Mouse (Mus musculus) CH12.LX (cell line): ENCODE data around the gene Lbx2. TPM values are rescaled to one million over a fixed set of nuclear protein-coding genes. Genes with fewer than 3 reads are reported as not detected.

ENCODE experiments used
- DNase-seq: peaks from one replicate; pipeline ENCODE4 v3.0.0-alpha.2; 2013; ENCODE audit errors: extremely low read depth
- H3K27ac ChIP-seq: 2 replicates; pipeline ENCODE4 v1.5.1; 2012; ENCODE audit warnings: low read depth, mild to moderate bottlenecking, control low read depth, moderate library complexity; ENCODE audit not compliant: insufficient read depth
- H3K27me3 ChIP-seq: replicated peaks from 2 replicates; pipeline ENCODE3; 2012; ENCODE audit warnings: inconsistent platforms
- H3K36me3 ChIP-seq, 2 experiments: replicated peaks in 1 of 2; 2 replicates each; pipeline versions ENCODE3 to v1.6.1; 2012; ENCODE audit warnings: inconsistent platforms in 1 of 2, low read length in 1 of 2, mild to moderate bottlenecking in 1 of 2, mixed read lengths in 1 of 2, moderate library complexity in 1 of 2; ENCODE audit not compliant: control insufficient read depth in 1 of 2, insufficient read depth in 1 of 2
- H3K4me1 ChIP-seq, 2 experiments: 2 replicates each; pipeline ENCODE4 v1.6.1; 2012; ENCODE audit warnings: inconsistent platforms in 1 of 2, moderate library complexity in 1 of 2; ENCODE audit not compliant: insufficient read depth in 2 of 2, control insufficient read depth in 1 of 2
- H3K4me2 ChIP-seq: 2 replicates; pipeline ENCODE4 v1.6.1; 2012; ENCODE audit warnings: low read depth, mild to moderate bottlenecking, control low read depth; ENCODE audit not compliant: poor library complexity, insufficient read depth, severe bottlenecking
- H3K4me3 ChIP-seq, 3 experiments: fragments of 150-350 bp in 1 of 3; sonication (generic) in 1 of 3; replicated peaks in 1 of 3; 2 replicates each; pipeline versions ENCODE3 to v1.5.1; 2011 to 2012; ENCODE audit warnings: low read depth in 2 of 3, low read length in 2 of 3, mild to moderate bottlenecking in 2 of 3, moderate library complexity in 2 of 3, control low read depth in 1 of 3, improper control_type of control experiment in 1 of 3, inconsistent platforms in 1 of 3, mixed read lengths in 1 of 3; ENCODE audit not compliant: poor library complexity in 1 of 3
- H3K79me2 ChIP-seq: replicated peaks from 2 replicates; pipeline ENCODE4 v1.6.1; 2012; ENCODE audit warnings: mild to moderate bottlenecking, moderate library complexity; ENCODE audit not compliant: control insufficient read depth, poor library complexity, insufficient read depth, severe bottlenecking; ENCODE audit errors: extremely low read depth
- H3K9ac ChIP-seq: 2 replicates; pipeline ENCODE4 v1.6.1; 2012; ENCODE audit warnings: low read depth, mild to moderate bottlenecking, control low read depth, moderate library complexity; ENCODE audit not compliant: insufficient read depth
- H3K9me3 ChIP-seq: replicated peaks from 2 replicates; pipeline ENCODE3; 2012; ENCODE audit warnings: low read length, inconsistent platforms, mixed read lengths
- BHLHE40 ChIP-seq: IDR thresholded peaks from 2 replicates; pipeline ENCODE4 v1.6.1; 2011; ENCODE audit warnings: mild to moderate bottlenecking, low read depth, low read length, improper control_type of control experiment
- CHD1 ChIP-seq: IDR thresholded peaks from 2 replicates; pipeline ENCODE4 v1.6.1; 2012; ENCODE audit warnings: low read depth, low read length, improper control_type of control experiment, inconsistent platforms
- ETS1 ChIP-seq: conservative IDR thresholded peaks from 2 replicates; pipeline ENCODE4 v1.6.1; 2012; ENCODE audit warnings: low read depth, mild to moderate bottlenecking, inconsistent platforms, low read length, improper control_type of control experiment, moderate library complexity
- HCFC1 ChIP-seq: IDR thresholded peaks from 2 replicates; pipeline ENCODE4 v1.6.1; 2012; ENCODE audit warnings: low read depth, mild to moderate bottlenecking, inconsistent platforms, low read length, improper control_type of control experiment
- KAT2A ChIP-seq: IDR thresholded peaks from 2 replicates; pipeline ENCODE4 v1.6.1; 2012; ENCODE audit warnings: low read length, improper control_type of control experiment, inconsistent platforms; ENCODE audit not compliant: insufficient replicate concordance
- MAFK ChIP-seq: IDR thresholded peaks from 2 replicates; pipeline ENCODE4 v1.6.1; 2011; ENCODE audit warnings: low read length, improper control_type of control experiment; ENCODE audit not compliant: insufficient replicate concordance
- MAX ChIP-seq: IDR thresholded peaks from 2 replicates; pipeline ENCODE4 v1.6.1; 2011; ENCODE audit warnings: low read length, improper control_type of control experiment
- MAZ ChIP-seq: IDR thresholded peaks from 2 replicates; pipeline ENCODE4 v1.6.1; 2012; ENCODE audit warnings: low read depth, mild to moderate bottlenecking, inconsistent platforms, low read length, improper control_type of control experiment, moderate library complexity
- MXI1 ChIP-seq: IDR thresholded peaks from 2 replicates; pipeline ENCODE4 v1.6.1; 2011; ENCODE audit warnings: mild to moderate bottlenecking, low read depth, low read length, improper control_type of control experiment
- MYC ChIP-seq: IDR thresholded peaks from 2 replicates; pipeline ENCODE4 v1.6.1; 2011; ENCODE audit warnings: low read depth, mild to moderate bottlenecking, improper control_type of control experiment, low read length
- POLR2A ChIP-seq: IDR thresholded peaks from 2 replicates; pipeline ENCODE4 v1.6.1; 2011; ENCODE audit warnings: low read depth, mild to moderate bottlenecking, improper control_type of control experiment, low read length
- POLR2AphosphoS2 ChIP-seq: IDR thresholded peaks from 2 replicates; pipeline ENCODE4 v1.6.1; 2011; ENCODE audit warnings: low read depth, low read length, improper control_type of control experiment
- RAD21 ChIP-seq: IDR thresholded peaks from 2 replicates; pipeline ENCODE4 v1.6.1; 2011; ENCODE audit warnings: low read depth, mild to moderate bottlenecking, low read length, improper control_type of control experiment, moderate library complexity
- SMC3 ChIP-seq: IDR thresholded peaks from 2 replicates; pipeline ENCODE4 v1.6.1; 2011; ENCODE audit warnings: low read depth, low read length, improper control_type of control experiment
- TBP ChIP-seq: conservative IDR thresholded peaks from 2 replicates; pipeline ENCODE4 v1.6.1; 2011; ENCODE audit warnings: low read depth, low read length, improper control_type of control experiment
- UBTF ChIP-seq: IDR thresholded peaks from 2 replicates; pipeline ENCODE4 v1.6.1; 2012; ENCODE audit warnings: low read depth, mild to moderate bottlenecking, inconsistent platforms, low read length, improper control_type of control experiment, moderate library complexity
- ZC3H11A ChIP-seq: IDR thresholded peaks from 2 replicates; pipeline ENCODE4 v1.6.1; 2012; ENCODE audit warnings: low read depth, mild to moderate bottlenecking, inconsistent platforms, low read length, improper control_type of control experiment
- ZMIZ1 ChIP-seq: IDR thresholded peaks from 2 replicates; pipeline ENCODE4 v1.6.1; 2012; ENCODE audit warnings: low read depth, mild to moderate bottlenecking, inconsistent platforms, low read length, improper control_type of control experiment
- ZNF384 ChIP-seq: IDR thresholded peaks from 2 replicates; pipeline ENCODE4 v1.6.1; 2012; ENCODE audit warnings: low read depth, low read length, improper control_type of control experiment, inconsistent platforms
- dilution Hi-C: fragments of 300-500 bp; cut with MboI; formaldehyde crosslinking; loops from 2 replicates; pipeline ENCODE4 v1.14.3; 2020; ENCODE audit warnings: low sequenced_read_pairs; ENCODE audit not compliant: extremely low pct_unique_long_range_greater_than_20kb, extremely low pct_ligation_motif_present
- in situ Hi-C: fragments of 300-500 bp; cut with MboI; formaldehyde crosslinking; loops from 3 replicates; pipeline ENCODE4 v1.14.3; 2019; ENCODE audit warnings: low sequenced_read_pairs, low pct_ligation_motif_present, low pct_unique_long_range_greater_than_20kb, mixed read lengths
- polyA plus RNA-seq: library from polyadenylated mRNA; unstranded; fragments of >175 nt; gene quantifications from 2 replicates; pipeline ENCODE4 v1.2.1, GENCODE M21; 2012; ENCODE audit warnings: low read depth; ENCODE audit not compliant: insufficient read length
- total RNA-seq, 2 experiments: library from RNA; depleted of rRNA; stranded (reverse); fragments of 300-350 nt in 1 of 2; fragments of >200 nt in 1 of 2; gene quantifications; 2 replicates each; pipeline ENCODE4 v1.2.3; 2012 to 2014

The Lbx2 gene
- total and polyA plus RNA-seq, 3 experiments, result 1.2 TPM; not detected in 2

- Histone ChIP-seq H3K27ac (no peak overlapping the region), H3K4me1 (peaks cover 7 to 21% of the 10 kb centered on the region in 2 experiments; a peak in 3 of 4 replicates), H3K9me3 (no peaks in the 10 kb centered on the region), H3K4me2 (no peak overlapping the region), H3K27me3 (no peaks in the 10 kb centered on the region), H3K4me3 (no peak overlapping the region), H3K36me3 (peaks cover 11 to 38% of the 10 kb centered on the region in 2 experiments), H3K79me2 (no peaks in the 10 kb centered on the region), H3K9ac (no peak overlapping the region)
- dilution Hi-C loops (no loop called here), in situ Hi-C loops (no loop called here)
- TF ChIP-seq MAFK (no peak), KAT2A (no peak), SMC3 (no peak), MYC (no peak), CHD1 (no peak), TBP (no peak), BHLHE40 (no peak), ZC3H11A (no peak), RAD21 (no peak), MAX (no peak)
- no peak for DNase-seq
Measured at GRCm38 (mm10) chr6:83083497-83083896, 2.7 kb upstream of the Lbx2 start.

DNA sequence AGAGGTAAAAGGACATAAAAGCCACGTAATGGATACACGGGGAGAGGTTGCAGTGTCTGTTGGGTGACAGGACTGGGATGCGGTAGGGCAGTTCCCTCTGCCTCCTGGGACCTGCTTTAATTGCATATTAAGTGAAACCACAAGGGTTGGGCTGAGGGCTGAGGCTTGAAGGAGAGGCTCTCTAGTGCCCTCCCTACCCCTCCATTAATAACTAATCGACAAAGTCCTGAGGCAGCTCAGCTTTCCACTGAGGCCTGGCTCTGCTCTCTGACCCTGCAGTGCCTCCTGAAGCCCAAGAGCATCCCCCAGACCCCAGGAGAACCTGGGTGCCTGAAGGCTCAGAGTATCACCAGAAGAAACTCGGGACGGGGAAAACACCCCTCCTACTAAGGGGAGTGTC is 1.7 kb upstream of the Lbx2 start:
- in situ Hi-C loops, result no loop called here
- Histone ChIP-seq H3K27me3 (no peaks in the 10 kb centered on the region), H3K9ac (no peak overlapping the region), H3K4me3 (no peak overlapping the region), H3K9me3 (no peaks in the 10 kb centered on the region), H3K36me3 (peaks cover 11 to 38% of the 10 kb centered on the region in 2 experiments), H3K27ac (no peak overlapping the region), H3K79me2 (no peaks in the 10 kb centered on the region), H3K4me2 (no peak overlapping the region), H3K4me1 (peaks cover 6 to 14% of the 10 kb centered on the region in 2 experiments; a peak in 3 of 4 replicates)
- dilution Hi-C loops, result no loop called here
- DNase-seq, result peak; percentile 11
- TF ChIP-seq UBTF, result no peak
- no peak for TF ChIP-seq MAZ
- no peak for TF ChIP-seq ZMIZ1
- no peak for TF ChIP-seq MXI1
- no peak for TF ChIP-seq ETS1
- no peak for TF ChIP-seq KAT2A
- TF ChIP-seq POLR2A, result no peak
- no peak for TF ChIP-seq HCFC1
- no peak for TF ChIP-seq ZNF384
- no peak for TF ChIP-seq POLR2AphosphoS2
- no peak for TF ChIP-seq BHLHE40
